8 mouse cellular contexts compared by ENCODE assay signal in genomic region chr6:134470857-134471256, GRCm38 (mm10).
DNase-seq lines count a peak whose midpoint lies in the region; ATAC-seq lines count a peak whose summit lies in the region.

No protein-coding gene starts in this region.

- peaks cover 15% of the 10 kb centered on the region for H3K36me3 ChIP-seq in forebrain, embryonic 15.5 days
- peaks cover 3% of the 10 kb centered on the region; the same call in 1 of the 2 replicates for H3K36me3 ChIP-seq in forebrain, embryonic 11.5 days (ENCODE audit: control insufficient read depth, insufficient read depth, low read length)
- H3K36me3 ChIP-seq in liver, embryonic 12.5 days = peaks cover 51% of the 10 kb centered on the region

- H3K27ac ChIP-seq in forebrain, embryonic 15.5 days (replicated peaks) = 0 out of 2 replicates have a peak overlapping the region, but pooled peaks have one; percentile 11
- no peak overlapping the region for H3K27ac ChIP-seq in forebrain, embryonic 11.5 days (ENCODE audit: low read depth, low read length)
- H3K27ac ChIP-seq in liver, embryonic 12.5 days = no peak overlapping the region

- H3K4me3 ChIP-seq in forebrain, embryonic 15.5 days = no peak overlapping the region
- H3K4me3 ChIP-seq in forebrain, embryonic 11.5 days (ENCODE audit: low read depth, low read length) = no peak overlapping the region
- no peak overlapping the region for H3K4me3 ChIP-seq in liver, embryonic 12.5 days

- ATAC-seq in forebrain, embryonic 15.5 days (replicated peaks) = peak; percentile 55; the same call in 1 of the 2 replicates
- no peak for ATAC-seq in forebrain, embryonic 11.5 days (replicated peaks; ENCODE audit: low FRiP score)
- peak; percentile 32 to 46; a peak in 1 of 4 replicates for ATAC-seq in hematopoietic stem cell, adult 5-6 weeks (replicated peaks in 1 of 2; ENCODE audit: insufficient read depth in 1 of 2, low FRiP score in 2 of 2, low TSS enrichment in 1 of 2, low read depth in 1 of 2, poor library complexity in 2 of 2, severe bottlenecking in 2 of 2)
- ATAC-seq in liver, embryonic 12.5 days = peak; percentile 75

- H3K4me2 ChIP-seq in forebrain, embryonic 15.5 days (replicated peaks) = no peak overlapping the region
- no peak overlapping the region for H3K4me2 ChIP-seq in forebrain, embryonic 11.5 days (ENCODE audit: low read depth, low read length, severe bottlenecking)
- H3K4me2 ChIP-seq in liver, embryonic 12.5 days = no peak overlapping the region

- WGBS in forebrain, embryonic 15.5 days = 62% methylated on average over 14 of the region's 14 CpGs
- 93% methylated on average over 14 of the region's 14 CpGs for WGBS in forebrain, embryonic 11.5 days
- WGBS in liver, embryonic 12.5 days (ENCODE audit: insufficient replicate concordance) = 56% methylated on average over 14 of the region's 14 CpGs

- peaks cover 2% of the 10 kb centered on the region; the same call in 1 of the 2 replicates for H3K4me1 ChIP-seq in forebrain, embryonic 15.5 days
- H3K4me1 ChIP-seq in forebrain, embryonic 11.5 days (replicated peaks; ENCODE audit: control insufficient read depth, insufficient read depth, low read length) = no peaks in the 10 kb centered on the region
- peaks cover 9% of the 10 kb centered on the region for H3K4me1 ChIP-seq in liver, embryonic 12.5 days

- H3K9ac ChIP-seq in forebrain, embryonic 15.5 days (replicated peaks) = no peak overlapping the region
- H3K9ac ChIP-seq in forebrain, embryonic 11.5 days (ENCODE audit: low read length) = no peak overlapping the region
- H3K9ac ChIP-seq in liver, embryonic 12.5 days = no peak overlapping the region

- H3K27me3 ChIP-seq in forebrain, embryonic 15.5 days = no peaks in the 10 kb centered on the region
- H3K27me3 ChIP-seq in forebrain, embryonic 11.5 days (ENCODE audit: control insufficient read depth, insufficient read depth, low read length) = no peaks in the 10 kb centered on the region
- no peaks in the 10 kb centered on the region for H3K27me3 ChIP-seq in liver, embryonic 12.5 days (replicated peaks)

- H3K9me3 ChIP-seq in forebrain, embryonic 15.5 days = no peaks in the 10 kb centered on the region
- no peaks in the 10 kb centered on the region for H3K9me3 ChIP-seq in forebrain, embryonic 11.5 days (ENCODE audit: control insufficient read depth, low read length)
- H3K9me3 ChIP-seq in liver, embryonic 12.5 days (replicated peaks) = no peaks in the 10 kb centered on the region

- no peak for DNase-seq in forebrain, embryonic 11.5 days (ENCODE audit: low spot score)
- DNase-seq in ES-CJ7 (ENCODE audit: low read depth, low spot score) = peak; percentile 67
- DNase-seq in c-Kit-positive CD71-positive TER-119-positive erythroid progenitor cells, embryonic 14.5 days (ENCODE audit: low spot score) = peak; percentile 7
- peak; percentile 45 for DNase-seq in skeletal muscle tissue, adult 2 months (ENCODE audit: low read depth, low spot score)
- no peak for DNase-seq in thymus, postnatal 36 days

Comparison
In these comparisons a context has a peak if more than half of its experiments do, and no peak if none do; other contexts are left out.
1. DNase-seq: peak in ES-CJ7 (single experiment), c-Kit-positive CD71-positive TER-119-positive erythroid progenitor cells, embryonic 14.5 days (single experiment) and skeletal muscle tissue, adult 2 months (single experiment); none in forebrain, embryonic 11.5 days (single experiment) and thymus, postnatal 36 days (0 of 2).